Mouse (Mus musculus) megakaryocyte-erythroid progenitor cell, adult 5-6 weeks (primary cell): ENCODE results near the gene Rsrc1. TPM values are rescaled to one million over a fixed set of nuclear protein-coding genes. Genes with fewer than 3 reads are reported as not detected.
"Not testable (repeated sequence)": the region's sequence is repeated elsewhere in the genome, so short reads cannot be mapped to it uniquely, and the experiment has no call there.

ENCODE experiments used
- ATAC-seq: replicated peaks from 2 replicates; pipeline ENCODE4 v1.8.0; 2016; ENCODE audit warnings: mild to moderate bottlenecking, inconsistent platforms; ENCODE audit not compliant: severe bottlenecking, poor library complexity, low FRiP score, low TSS enrichment
- total RNA-seq, 2 experiments: library from RNA; stranded (forward) in 1 of 2; stranded (reverse) in 1 of 2; fragments of 200-1000, 215-1000 nt in 1 of 2; fragments of >200 nt in 1 of 2; fragmentation: Nextera tagmentation in 1 of 2; gene quantifications; 2 replicates each; pipeline ENCODE4 v1.2.3; 2014 to 2017

The Rsrc1 gene
- total RNA-seq, 2 experiments from 2014 or later = 30.9 to 41.3 TPM

- ATAC-seq = peak; percentile 42; the same call in 1 of the 2 replicates
Observed at GRCm38 (mm10) chr3:66982181-66982911, 1.2 kb downstream of the Rsrc1 start.

- no peak for ATAC-seq
Observed at GRCm38 (mm10) chr3:66983481-66983880, 2.3 kb downstream of the Rsrc1 start.

- ATAC-seq = peak; percentile 84
Observed at GRCm38 (mm10) chr3:66985539-66986286, 4.5 kb downstream of the Rsrc1 start.

GRCm38 (mm10) chr3:66986287-66986560, 5.0 kb downstream of the Rsrc1 start:
- peak; percentile 7; the same call in 1 of the 2 replicates for ATAC-seq

- no peak for ATAC-seq
Observed at GRCm38 (mm10) chr3:66996820-66997219, 15.6 kb downstream of the Rsrc1 start.

- no peak for ATAC-seq
Observed at GRCm38 (mm10) chr3:67036387-67037062, 55.3 kb downstream of the Rsrc1 start.

GRCm38 (mm10) chr3:67059755-67060154, 78.6 kb downstream of the Rsrc1 start:
- no peak for ATAC-seq

- ATAC-seq = no peak
Observed at GRCm38 (mm10) chr3:67070575-67071488, 89.6 kb downstream of the Rsrc1 start.

GRCm38 (mm10) chr3:67073653-67074052, 92.5 kb downstream of the Rsrc1 start:
- not testable (repeated sequence) for ATAC-seq

GRCm38 (mm10) chr3:67075484-67075883, 94.3 kb downstream of the Rsrc1 start:
- ATAC-seq = no peak

- ATAC-seq = no peak
Observed at GRCm38 (mm10) chr3:67084742-67085141, 103.6 kb downstream of the Rsrc1 start.

GRCm38 (mm10) chr3:67108428-67108827, 127.2 kb downstream of the Rsrc1 start:
- ATAC-seq = no peak

- no peak for ATAC-seq
Observed at GRCm38 (mm10) chr3:67116317-67116716, 135.1 kb downstream of the Rsrc1 start.

- ATAC-seq = no peak
Observed at GRCm38 (mm10) chr3:67132521-67132920, 151.3 kb downstream of the Rsrc1 start.

GRCm38 (mm10) chr3:67135749-67136375, 154.7 kb downstream of the Rsrc1 start:
- ATAC-seq = no peak

- ATAC-seq = no peak
Observed at GRCm38 (mm10) chr3:67144952-67145351, 163.8 kb downstream of the Rsrc1 start.

GRCm38 (mm10) chr3:67146280-67146679, 165.1 kb downstream of the Rsrc1 start:
- ATAC-seq = no peak

GRCm38 (mm10) chr3:67147246-67147645, 166.1 kb downstream of the Rsrc1 start:
- ATAC-seq = no peak

GRCm38 (mm10) chr3:67197179-67197578, 216.0 kb downstream of the Rsrc1 start:
- no peak for ATAC-seq
